Mouse (Mus musculus) olfactory bulb, adult 2 months (tissue): ENCODE measurements around the gene Map4k3.

ENCODE experiments used
- CTCF ChIP-seq: fragments of 200-500 bp; IDR thresholded peaks from 2 replicates; pipeline ENCODE4 v1.5.1; 2012; ENCODE audit warnings: low read depth, mild to moderate bottlenecking, low read length, moderate library complexity; ENCODE audit not compliant: insufficient read depth
- POLR2A ChIP-seq: fragments of 200-500 bp; IDR thresholded peaks from 2 replicates; pipeline ENCODE4 v1.6.1; 2012; ENCODE audit warnings: mild to moderate bottlenecking, low read depth, low read length, moderate library complexity; ENCODE audit not compliant: insufficient read depth

GRCm38 (mm10) chr17:80537136-80537535, 191.1 kb downstream of the Map4k3 start:
- TF ChIP-seq CTCF (no peak), POLR2A (no peak)
